Mouse (Mus musculus) layer of hippocampus, postnatal 14 days (tissue): ENCODE data around the gene Rarres1. TPM values are rescaled to one million over a fixed set of nuclear protein-coding genes. Genes with fewer than 3 reads are reported as not detected.

ENCODE experiments used
- DNase-seq, 2 experiments: peaks; one replicate each; pipeline ENCODE4 v3.0.0; 2021 to 2022; ENCODE audit warnings: low spot score in 2 of 2, mixed read lengths in 1 of 2
- long read RNA-seq, 2 experiments: library from polyadenylated mRNA; stranded (forward); transcript quantifications; one replicate each; pipeline ENCODE4 v2.0.0; 2021
- total RNA-seq, 2 experiments: library from RNA; stranded (reverse); gene quantifications; 2 replicates each; pipeline ENCODE4 v1.2.3; 2021

Gene Rarres1
- 1 to 10 TPM; 2.0 to 2.1 TPM for total RNA-seq
- long read RNA-seq, experiment 1, partial matches to known transcripts, result 0 of 2 reads
- long read RNA-seq, experiment 1, other reads (novel, unspliced or antisense), result 0 of 2 reads
- long read RNA-seq, experiment 2, partial matches to known transcripts, result 0 of 4 reads
- long read RNA-seq, experiment 2, other reads (novel, unspliced or antisense), result 1 of 4 reads

DNA sequence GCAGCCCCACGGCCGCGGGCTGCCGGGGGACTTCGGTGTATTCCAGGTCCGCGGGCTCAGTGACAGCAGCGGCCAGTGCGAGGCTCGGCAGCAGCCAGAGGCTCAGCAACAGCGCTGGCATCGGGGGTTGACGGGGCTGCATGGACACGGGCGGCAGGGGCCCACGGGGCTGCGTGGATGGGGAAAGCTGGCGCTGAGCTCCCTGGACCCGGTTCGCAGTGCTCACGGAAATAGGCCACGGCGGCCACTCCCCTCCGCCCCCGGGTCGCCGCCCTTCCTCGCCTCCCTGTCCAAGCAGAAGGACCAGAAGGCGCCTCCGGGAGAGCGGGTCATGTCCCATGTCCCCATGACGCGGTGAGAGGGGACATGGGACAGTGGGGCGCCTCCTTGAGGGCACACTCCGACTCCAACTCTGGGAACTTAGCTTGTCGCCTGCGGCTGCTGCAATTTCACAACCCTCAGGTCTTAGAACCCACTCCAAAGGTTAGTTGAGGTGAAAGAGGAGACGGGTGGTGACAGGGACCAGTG lies at the start of gene Rarres1:
Gene Rarres1 (minus strand): TSS at position 250 of the 528 bp plus-strand sequence.
- no peak for DNase-seq

DNA sequence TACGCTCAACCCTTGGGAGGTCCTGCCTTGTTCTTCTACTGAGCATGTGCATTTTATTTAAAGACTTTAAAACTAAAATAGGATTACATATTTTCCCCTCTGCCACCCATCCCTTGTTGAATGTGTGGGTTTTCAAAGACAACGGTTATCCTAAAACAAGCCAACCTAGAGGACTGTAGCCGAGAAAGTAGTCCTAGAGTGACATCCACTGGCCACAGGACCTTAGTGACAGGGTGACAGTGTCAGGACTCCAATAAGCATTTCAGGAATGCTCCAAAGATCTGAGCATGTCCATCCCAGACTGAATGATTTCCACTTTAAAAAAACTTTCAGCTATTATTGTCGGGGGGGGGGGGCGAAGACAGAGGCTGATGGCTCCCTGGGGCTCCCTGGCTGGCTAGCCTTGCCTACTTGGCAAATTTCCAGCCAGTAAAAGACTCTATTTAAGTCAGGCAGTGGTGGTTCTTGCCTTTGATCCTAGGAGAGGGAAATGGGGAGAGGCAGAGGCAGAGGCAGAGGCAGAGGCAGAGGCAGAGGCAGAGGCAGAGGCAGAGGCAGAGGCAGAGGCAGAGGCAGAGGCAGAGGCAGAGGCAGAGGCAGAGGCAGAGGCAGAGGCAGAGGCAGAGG lies 49.5 kb upstream of the Rarres1 start:
- peak in 1 of 2 experiments; percentile 50 for DNase-seq

DNA sequence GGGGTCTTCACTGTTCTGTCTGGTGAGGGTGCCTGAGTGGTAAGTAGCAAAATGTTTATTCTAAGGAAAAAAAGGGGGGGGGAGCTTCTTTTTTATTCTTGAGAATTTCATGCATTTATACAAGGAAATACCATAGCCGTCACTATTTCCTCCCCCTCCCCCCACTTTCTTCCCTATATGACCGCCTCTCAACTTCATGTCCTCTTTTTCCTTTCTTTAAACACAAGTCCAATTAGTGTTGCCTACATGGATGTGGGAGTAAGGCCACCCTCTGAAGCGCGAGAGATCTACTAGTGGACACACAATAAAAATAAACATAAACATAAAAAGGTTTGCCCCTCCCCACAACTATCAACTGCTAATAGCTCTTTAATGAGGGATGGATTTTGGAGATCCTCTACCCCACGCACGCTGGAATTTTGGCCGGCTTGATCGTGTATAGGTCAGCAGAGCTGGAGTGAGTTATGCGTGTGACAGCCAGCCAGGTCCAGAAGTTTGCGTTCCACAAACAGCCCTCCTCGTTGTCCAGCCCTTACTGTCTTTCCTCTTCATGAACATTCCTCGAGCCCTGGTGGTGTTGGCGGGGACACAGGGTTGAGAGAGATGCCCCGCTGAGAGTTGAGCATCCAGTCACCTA lies 42.5 kb upstream of the Rarres1 start:
- DNase-seq, result no peak

DNA sequence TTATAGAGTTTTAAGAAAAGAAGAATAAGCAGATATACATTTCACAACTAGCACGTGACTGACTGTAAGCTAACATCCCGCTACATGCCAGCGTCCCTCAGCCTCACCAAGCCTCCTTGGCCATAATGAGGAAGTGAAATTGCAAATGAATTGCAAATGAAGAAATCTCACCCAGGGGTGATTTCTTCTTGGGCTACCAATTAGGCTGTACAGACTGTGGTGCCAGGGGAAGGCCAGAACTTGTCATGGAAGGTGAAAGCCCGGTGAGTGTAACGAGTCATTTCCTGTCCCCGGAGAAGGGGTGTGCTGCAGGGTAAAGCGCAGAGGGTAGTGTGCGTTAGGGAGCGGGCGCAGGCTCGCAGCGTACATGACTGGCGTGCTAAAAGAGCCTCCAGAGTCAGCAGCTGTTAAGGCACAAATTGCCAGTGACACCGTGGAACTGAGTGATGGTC lies 41.9 kb upstream of the Rarres1 start:
- DNase-seq, result no peak

DNA sequence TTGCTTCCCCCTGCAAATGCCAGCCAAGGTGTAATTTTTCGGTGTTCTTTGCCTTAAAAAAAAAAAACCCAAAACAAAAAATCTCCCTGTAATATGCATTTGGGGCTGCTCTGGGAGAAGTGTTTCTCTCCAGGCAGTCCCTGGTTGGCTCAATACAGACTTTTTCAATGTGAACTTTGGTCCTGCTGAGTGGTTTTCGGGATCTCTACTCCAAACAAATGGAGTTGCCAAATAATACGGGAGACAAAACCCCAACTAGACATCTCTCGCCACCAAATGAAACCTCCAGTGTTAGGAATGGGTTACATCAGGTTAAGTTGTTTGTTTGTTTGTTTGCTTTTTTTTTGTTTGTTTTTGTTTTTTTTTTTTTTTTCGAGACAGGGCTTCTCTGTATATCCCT lies 39.9 kb upstream of the Rarres1 start:
- no peak for DNase-seq

DNA sequence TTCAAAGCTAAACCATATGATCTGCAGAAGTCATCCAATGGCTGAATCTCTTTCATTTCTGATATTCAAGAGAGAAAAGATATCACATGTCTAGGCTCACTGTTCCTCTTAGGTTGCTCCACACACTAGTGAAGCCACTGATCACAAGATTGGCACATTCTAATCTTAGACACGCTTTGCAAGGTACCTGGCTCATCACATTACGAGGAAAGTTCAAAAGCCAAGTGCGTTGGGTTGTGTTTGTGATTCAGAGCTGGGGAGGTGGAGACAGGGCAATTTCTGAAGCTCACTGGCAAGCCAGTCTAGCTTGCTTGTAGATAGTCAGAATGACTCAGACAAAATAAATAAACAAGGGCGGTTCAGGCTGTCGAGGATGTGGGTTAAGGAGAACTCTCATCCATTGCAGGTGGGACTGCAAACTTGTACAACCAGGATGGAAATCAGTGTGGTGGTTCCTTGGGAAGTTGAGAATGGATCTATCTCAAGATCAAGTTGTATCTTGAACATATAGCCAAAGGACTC lies 38.7 kb upstream of the Rarres1 start:
- DNase-seq, result no peak

DNA sequence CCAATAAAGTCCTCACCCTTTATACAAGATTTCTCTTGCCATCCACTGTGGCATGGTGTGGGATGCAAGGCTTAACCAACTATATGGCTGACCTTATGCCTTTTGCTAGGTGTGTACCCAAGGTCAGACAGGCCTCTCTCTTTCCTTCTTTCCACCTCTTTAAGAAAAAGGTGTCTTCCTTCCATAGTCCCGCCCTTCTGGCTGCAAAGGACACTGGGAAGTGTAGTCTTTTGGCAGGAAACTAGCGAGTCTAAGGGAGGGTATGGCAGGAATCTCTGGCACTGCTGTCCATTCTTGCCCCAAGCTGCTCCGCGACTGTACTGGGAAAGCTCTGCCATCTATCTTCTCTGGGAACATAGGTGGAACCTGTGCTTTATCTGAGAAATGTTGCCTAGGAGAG lies 38.0 kb upstream of the Rarres1 start:
- DNase-seq, result no peak

DNA sequence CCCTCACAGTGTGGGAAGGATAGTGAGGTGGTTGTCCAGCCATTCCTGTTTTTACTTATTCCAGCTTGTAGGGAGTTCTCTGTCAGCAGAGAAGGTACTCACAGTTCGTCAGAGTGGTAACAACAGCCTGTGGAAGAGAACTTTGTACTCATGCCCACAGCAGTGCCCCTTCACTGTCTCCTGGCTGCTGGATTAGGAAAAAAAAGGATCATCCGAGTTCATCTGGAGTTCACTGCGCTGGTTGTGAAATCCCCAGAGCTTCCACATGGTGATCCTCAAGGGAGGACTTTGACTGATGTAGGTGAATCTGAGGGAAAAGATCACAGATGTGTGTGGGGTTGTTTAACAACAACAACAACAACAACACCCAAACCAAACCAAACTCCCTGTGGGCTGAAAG lies 35.9 kb upstream of the Rarres1 start:
- DNase-seq, result no peak

DNA sequence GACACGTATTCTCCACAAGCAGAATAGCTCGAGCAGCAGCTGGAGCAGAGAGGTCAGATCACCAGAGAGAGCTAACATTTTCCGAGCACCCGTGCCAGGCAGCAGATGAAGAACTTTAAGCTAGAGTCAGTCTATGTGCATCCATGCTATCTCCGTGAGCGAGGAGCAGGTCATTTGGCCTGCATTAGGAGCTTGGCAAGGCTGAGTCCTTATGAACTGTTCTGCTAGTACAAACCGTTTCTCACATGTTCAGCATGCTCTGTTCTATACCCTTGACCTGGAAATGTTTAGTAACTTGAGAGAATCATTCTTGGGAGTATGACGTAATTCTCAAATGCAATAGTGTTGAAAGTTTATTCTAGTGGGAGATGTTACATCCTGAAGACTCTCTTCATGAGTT lies 28.3 kb upstream of the Rarres1 start:
- no peak for DNase-seq

DNA sequence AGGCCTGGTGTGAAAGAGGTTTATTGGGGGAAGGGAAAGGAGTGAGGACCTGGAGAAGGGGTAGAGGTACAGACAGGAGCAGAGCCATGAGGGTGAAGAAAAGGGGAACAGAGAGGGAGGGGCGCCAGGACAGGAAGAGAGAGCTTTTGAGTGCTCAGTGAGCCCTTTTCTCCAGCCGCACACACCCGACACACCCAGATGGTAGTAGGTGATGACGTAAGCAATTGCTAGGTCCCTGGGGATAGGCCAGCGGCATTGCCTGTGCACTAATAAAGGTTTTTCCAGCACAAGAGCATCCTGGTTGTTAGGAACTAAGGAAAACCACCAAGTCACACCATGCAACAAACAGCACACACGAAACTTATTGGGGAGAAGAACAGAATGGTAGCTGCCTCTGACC lies 9.4 kb upstream of the Rarres1 start:
- DNase-seq, result no peak

DNA sequence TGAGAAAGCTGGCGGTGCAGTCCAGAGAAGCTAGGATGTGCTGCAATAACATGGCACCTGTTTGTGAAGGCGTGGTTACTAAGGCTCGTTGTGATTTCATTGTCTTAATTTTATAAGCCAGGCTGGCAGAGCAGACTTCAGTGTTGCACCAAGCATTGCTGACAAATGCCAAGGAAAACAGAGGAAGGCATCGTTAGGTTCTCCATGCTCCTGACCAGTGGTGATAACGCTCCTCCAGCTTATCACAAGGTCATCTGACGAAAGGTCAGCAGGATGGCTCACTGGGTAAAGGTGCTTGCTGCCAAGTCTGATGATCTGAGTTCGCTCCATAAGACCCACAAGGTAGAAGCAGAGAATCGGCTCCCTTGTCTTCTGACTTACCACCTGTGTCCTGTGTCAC lies 7.4 kb upstream of the Rarres1 start:
- DNase-seq, result no peak

DNA sequence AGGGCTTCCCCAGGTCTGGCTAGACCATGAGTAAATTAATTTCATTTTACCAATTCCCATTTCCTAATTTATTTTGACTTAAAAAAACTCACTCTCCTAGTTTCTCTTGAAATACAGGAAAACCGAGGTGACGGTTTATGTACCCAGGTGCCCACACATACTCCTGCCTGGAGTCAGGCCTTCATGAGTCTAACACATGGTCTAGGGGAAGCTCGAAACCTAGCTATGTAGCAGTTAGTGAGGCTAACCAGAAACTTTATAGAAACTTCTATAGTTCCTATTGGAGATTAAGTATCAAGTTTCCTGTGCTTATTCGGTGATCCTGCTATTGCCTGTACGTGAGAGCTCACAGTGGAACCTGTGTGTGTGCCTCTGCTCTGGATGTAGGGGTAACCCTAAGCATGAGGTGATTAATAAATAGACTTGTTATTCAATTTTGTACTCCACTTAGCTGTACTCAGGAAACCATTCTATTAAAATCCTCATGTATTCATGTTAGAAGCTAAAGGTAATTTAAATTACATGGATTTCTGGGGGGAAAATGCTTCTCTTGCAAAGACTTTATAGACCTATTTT lies 5.3 kb upstream of the Rarres1 start:
- no peak for DNase-seq

DNA sequence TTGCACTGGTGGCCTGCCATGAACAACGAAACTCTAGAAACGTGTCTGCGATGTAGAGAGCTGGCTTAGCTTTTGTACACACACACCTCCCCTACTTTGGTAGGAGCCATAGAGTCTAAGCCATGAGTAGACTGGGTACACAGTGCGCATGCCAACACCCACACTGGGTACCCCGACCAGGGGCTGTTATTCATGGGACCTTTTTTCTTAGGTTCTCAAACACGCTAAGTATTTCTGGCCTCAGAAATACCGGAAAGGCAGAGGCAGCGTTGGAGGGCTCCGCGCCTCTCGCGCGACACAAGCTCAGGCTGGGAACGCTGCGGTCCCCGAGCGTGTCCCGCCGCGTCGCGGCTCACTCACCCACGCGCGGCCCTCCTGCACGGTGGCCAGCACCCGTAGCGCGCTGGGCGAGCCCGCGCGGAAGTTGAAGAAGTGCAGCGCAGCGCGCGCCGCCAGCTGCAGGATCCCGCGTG lies 486 bp downstream of the Rarres1 start:
- no peak for DNase-seq

DNA sequence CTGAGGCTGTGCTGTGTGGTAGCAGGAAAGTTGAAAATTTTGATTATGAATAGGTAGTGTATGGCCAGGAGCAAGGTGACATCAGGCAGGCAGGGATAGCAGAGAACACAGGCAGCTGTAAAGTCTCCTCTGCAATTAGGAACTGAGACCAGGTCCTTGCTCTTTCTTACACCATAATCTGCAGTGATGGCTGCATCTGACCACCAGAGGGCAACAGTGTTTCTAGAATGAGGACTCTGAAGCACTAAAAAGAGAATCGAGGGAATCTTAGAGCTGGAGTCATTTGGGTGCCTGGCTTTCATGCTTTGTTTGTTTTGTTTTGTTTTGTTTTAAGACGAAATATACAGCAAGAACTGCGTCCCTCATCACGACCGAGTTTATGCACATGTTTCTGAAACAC lies 2.5 kb downstream of the Rarres1 start:
- peak; percentile 75 to 90 for DNase-seq

DNA sequence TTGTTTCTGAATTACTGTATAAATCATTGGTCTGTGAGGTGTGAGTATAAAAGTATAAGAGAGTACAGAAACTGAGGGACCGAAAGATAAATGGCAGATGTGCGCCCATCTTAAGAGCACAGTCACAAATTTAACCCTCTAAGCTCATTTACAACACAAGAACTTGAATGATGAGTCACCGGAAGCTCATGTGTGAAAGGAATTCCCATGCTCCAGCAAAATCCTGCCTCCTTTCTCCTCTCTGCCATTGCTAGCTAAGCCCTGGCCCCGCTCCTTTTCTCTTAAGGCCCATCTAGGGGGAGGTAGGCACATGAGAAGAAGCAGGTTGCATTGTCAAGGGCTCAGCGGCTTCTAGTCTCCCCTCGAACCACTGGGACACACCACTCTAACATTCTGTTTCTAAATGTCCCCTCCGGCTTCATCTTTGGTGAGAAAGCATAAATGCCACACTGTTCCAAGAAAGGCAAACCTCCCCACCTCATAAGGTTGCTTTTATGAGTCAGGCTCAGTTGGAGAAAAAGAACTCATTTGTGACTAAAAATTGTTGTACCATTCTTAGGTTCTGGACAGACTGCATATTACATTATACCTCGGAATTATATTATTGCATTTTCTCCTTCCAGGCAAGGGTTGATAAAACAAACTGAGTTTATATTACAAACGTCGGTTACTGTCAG lies 7.0 kb downstream of the Rarres1 start:
- DNase-seq, result no peak

DNA sequence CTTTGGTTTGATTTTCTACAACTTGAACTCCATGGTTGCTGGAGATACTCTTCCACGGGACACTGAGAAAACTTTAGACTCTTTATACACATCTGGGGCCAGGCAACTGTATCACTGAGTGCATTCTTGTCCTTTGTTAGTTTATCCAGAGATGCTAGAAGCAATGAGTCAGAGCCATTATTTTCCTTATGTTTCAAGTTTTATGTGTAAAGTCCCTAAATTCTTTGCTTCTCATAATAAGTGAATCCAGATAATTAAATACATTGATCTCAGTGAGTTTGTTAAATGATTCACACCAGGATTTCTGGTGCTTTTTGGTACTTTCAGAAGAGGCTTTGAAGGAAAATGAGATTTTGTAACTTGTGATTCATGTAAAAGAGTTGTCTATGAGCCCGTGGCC lies 10.0 kb downstream of the Rarres1 start:
- DNase-seq, result no peak

DNA sequence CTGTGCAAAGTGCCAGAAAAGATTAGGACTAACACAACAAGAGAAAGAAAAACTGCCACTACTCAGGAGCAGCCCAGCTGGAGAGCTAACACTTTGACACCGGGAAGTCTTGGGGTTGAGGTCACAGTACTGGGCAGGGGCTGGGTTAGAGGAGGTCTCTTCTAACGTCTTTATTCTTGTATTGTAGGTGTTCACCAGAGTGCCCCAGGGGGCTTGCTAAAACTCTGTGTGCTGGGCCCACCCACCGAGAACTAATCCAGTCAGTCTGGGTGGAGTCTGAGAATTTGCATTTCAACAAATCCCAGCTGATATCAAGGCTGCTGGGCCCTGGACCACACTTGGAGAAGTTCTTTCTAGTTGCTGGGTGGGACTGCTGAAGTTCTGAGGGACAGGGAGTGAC lies 11.4 kb downstream of the Rarres1 start:
- no peak for DNase-seq

DNA sequence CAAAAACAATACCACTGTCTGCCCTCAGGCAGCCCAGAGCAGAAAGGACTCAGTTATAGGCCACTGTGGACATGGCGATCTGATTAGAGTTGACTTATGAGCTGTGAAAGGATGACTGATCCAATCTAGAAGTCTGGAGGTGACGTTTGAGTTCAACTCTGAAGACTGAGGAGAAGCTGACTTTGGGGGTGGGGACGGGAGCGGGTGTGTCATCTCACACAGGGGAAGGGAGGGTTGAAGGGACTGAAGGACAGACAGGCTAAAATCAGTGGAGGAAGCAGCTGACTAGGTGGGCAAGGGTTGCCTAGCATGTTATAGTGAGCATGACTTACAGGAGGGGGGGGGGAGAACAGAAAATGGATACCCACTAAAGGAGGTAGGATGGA lies 15.9 kb downstream of the Rarres1 start:
- no peak for DNase-seq

DNA sequence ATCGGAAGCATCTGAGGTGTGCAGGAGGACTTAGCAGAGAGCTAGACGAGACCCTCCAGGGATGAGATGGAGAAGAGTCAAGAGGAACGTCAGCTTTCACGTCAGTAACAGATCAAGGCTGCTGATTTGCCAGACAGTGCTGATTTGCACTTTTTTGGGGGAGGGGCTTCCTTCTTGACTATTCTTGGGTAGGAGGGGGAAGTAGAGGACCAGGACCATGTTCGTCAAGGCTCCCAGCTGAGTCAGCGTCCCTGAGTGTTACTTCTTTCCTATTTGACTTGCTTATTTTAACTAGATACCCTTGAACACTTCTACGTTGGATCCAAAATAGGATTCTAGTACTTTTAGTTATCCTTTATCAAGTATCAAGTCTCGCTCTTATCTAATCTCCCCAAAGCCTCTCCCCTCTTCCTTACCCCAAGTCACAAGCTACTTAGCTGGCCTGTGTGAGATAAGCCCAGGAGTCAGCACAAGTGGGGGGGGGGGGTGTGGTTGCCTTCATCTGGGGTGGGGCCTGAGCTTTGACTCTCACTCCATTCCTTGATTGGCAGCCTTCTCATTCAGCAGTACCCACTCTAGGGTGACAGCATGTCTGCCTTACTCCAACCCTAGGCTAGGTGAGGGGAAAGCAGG lies 16.4 kb downstream of the Rarres1 start:
- DNase-seq, result no peak

DNA sequence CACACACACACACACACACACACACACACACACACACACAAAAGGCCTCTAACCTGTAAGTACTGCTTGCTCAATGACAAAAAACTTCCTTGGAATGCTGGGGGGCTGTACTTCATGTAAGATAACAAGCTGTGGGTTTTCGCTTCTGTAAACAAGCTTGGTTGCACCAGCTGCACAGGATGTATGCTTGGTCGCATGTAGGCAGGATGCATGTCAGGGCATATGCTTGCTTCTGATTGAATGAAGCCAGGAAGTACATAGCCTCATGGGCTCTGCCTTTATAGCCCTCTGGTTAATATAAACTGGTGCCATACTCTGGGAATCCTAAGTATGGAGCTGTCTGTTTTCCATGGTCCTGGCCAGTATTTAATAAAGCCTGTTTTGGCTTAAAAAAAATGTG lies 17.3 kb downstream of the Rarres1 start:
- no peak for DNase-seq

DNA sequence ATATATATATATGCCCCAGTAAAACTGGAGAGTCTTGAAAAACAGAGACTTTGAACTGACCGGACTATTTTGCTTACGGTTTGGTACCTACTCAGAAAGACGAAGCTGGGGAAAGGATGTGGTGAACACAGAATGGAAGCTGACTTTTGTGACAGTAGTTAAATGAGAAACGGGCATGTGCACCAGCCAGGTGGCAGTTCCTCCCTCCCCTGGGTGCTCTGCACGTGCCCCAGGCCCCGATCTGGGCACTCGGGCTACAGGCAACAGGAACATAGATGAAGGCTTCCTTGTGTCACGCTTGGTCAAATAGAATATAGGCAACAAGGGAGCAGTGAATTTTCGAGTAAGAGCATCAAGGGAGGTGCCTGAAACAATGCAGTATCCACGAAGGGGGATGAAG lies 19.0 kb downstream of the Rarres1 start:
- no peak for DNase-seq
